Mouse (Mus musculus): ENCODE data around the gene Fam136a. TPM values are rescaled to one million over a fixed set of nuclear protein-coding genes. Genes with fewer than 3 reads are reported as not detected.

Fam136a gene
- total and polyA plus RNA-seq, 3 experiments: 152 to 339 (median 160) TPM

GRCm38 (mm10) chr6:86419239-86419638 is 53.8 kb downstream of the Fam136a start:
- no peak overlapping the region for H3K4me2 ChIP-seq (ENCODE audit: insufficient read depth, low read depth, poor library complexity, severe bottlenecking)
- H3K4me3 ChIP-seq (replicated peaks in 1 of 3; ENCODE audit: low read depth in 2 of 3, low read length in 2 of 3, poor library complexity in 1 of 3): no peak overlapping the region
- dilution Hi-C loops (cut with MboI; ENCODE audit: extremely low pct_ligation_motif_present, extremely low pct_unique_long_range_greater_than_20kb, low sequenced_read_pairs) (no loop called here), in situ Hi-C loops (cut with MboI; ENCODE audit: low pct_ligation_motif_present, low pct_unique_long_range_greater_than_20kb, low sequenced_read_pairs) (no loop called here)
- H3K9me3 ChIP-seq (replicated peaks; ENCODE audit: low read length): no peaks in the 10 kb centered on the region
- H3K36me3 ChIP-seq (replicated peaks in 1 of 2; ENCODE audit: control insufficient read depth in 1 of 2, insufficient read depth in 1 of 2, low read length in 1 of 2): peaks cover 43 to 77% of the 10 kb centered on the region in 2 experiments
- no peaks in the 10 kb centered on the region for H3K4me1 ChIP-seq (ENCODE audit: control insufficient read depth in 1 of 2, insufficient read depth in 2 of 2)
- DNase-seq (ENCODE audit: extremely low read depth): no peak
- no peak for TF ChIP-seq HCFC1 (IDR thresholded peaks at IDR 0.05; ENCODE audit: low read depth, low read length)
- TF ChIP-seq MAZ (IDR thresholded peaks at IDR 0.05; ENCODE audit: low read depth, low read length): no peak
- no peak for TF ChIP-seq ZKSCAN1 (IDR thresholded peaks at IDR 0.05; ENCODE audit: borderline replicate concordance, low read depth, low read length)
- no peak for TF ChIP-seq ELF1 (IDR thresholded peaks at IDR 0.05; ENCODE audit: low read depth, low read length)
- no peak for TF ChIP-seq JUND (conservative IDR thresholded peaks at IDR 0.05; ENCODE audit: low read depth, low read length)
- TF ChIP-seq SMC3 (IDR thresholded peaks at IDR 0.05; ENCODE audit: low read depth, low read length): no peak
- TF ChIP-seq CHD1 (IDR thresholded peaks at IDR 0.05; ENCODE audit: low read depth, low read length): no peak
- no peak for TF ChIP-seq MAX (IDR thresholded peaks at IDR 0.05; ENCODE audit: low read length)
- no peak for TF ChIP-seq POLR2A (IDR thresholded peaks at IDR 0.05; ENCODE audit: low read depth, low read length)
- no peak for TF ChIP-seq ZC3H11A (IDR thresholded peaks at IDR 0.05; ENCODE audit: low read depth, low read length)
- TF ChIP-seq ZNF384 (IDR thresholded peaks at IDR 0.05; ENCODE audit: low read depth, low read length): no peak
- no peak overlapping the region for H3K9ac ChIP-seq (ENCODE audit: insufficient read depth, low read depth)
- H3K27ac ChIP-seq (ENCODE audit: insufficient read depth, low read depth): no peak overlapping the region
- no peaks in the 10 kb centered on the region; the same call in 1 of the 2 replicates for H3K79me2 ChIP-seq (replicated peaks; ENCODE audit: control insufficient read depth, extremely low read depth, insufficient read depth, poor library complexity, severe bottlenecking)
- no peaks in the 10 kb centered on the region for H3K27me3 ChIP-seq (replicated peaks)

Other genes with a start within 250 kb of the Fam136a start
- not detected in 2 replicates for gene Tgfa, start 170.4 kb upstream of the Fam136a start, total RNA-seq (2012; rRNA removed)
- gene Tgfa, start 170.4 kb upstream of the Fam136a start, total RNA-seq (2014; rRNA removed): not detected in 2 replicates
- not detected in 2 replicates for gene Tgfa, start 170.4 kb upstream of the Fam136a start, polyA plus RNA-seq (2012; ENCODE audit: insufficient read length, low read depth)
- 462 and 546 TPM in 2 replicates for gene Snrpg, start 5.7 kb downstream of the Fam136a start, total RNA-seq (2012; rRNA removed)
- 137 and 146 TPM in 2 replicates for gene Snrpg, start 5.7 kb downstream of the Fam136a start, total RNA-seq (2014; rRNA removed)
- gene Snrpg, start 5.7 kb downstream of the Fam136a start, polyA plus RNA-seq (2012; ENCODE audit: insufficient read length, low read depth): 408 and 446 TPM in 2 replicates
- 12.8 and 14.1 TPM in 2 replicates for gene Pcyox1, start 31.5 kb downstream of the Fam136a start, total RNA-seq (2012; rRNA removed)
- 10.7 and 12.9 TPM in 2 replicates for gene Pcyox1, start 31.5 kb downstream of the Fam136a start, total RNA-seq (2014; rRNA removed)
- 8.7 TPM in 2 replicates for gene Pcyox1, start 31.5 kb downstream of the Fam136a start, polyA plus RNA-seq (2012; ENCODE audit: insufficient read length, low read depth)
- 31.8 and 36.8 TPM in 2 replicates for gene Tia1, start 38.6 kb downstream of the Fam136a start, total RNA-seq (2012; rRNA removed)
- gene Tia1, start 38.6 kb downstream of the Fam136a start, total RNA-seq (2014; rRNA removed): 41.4 and 49.1 TPM in 2 replicates
- 34.0 and 36.1 TPM in 2 replicates for gene Tia1, start 38.6 kb downstream of the Fam136a start, polyA plus RNA-seq (2012; ENCODE audit: insufficient read length, low read depth)
- gene Gm44790, start 61.0 kb downstream of the Fam136a start, total RNA-seq (2012; rRNA removed): not detected in 2 replicates
- gene Gm44790, start 61.0 kb downstream of the Fam136a start, total RNA-seq (2014; rRNA removed): not detected in 2 replicates
- gene Gm44790, start 61.0 kb downstream of the Fam136a start, polyA plus RNA-seq (2012; ENCODE audit: insufficient read length, low read depth): not detected in 2 replicates
- 5.2 and 7.1 TPM in 2 replicates for gene C87436, start 72.7 kb downstream of the Fam136a start, total RNA-seq (2012; rRNA removed)
- 8.1 and 8.6 TPM in 2 replicates for gene C87436, start 72.7 kb downstream of the Fam136a start, total RNA-seq (2014; rRNA removed)
- 8.5 and 8.7 TPM in 2 replicates for gene C87436, start 72.7 kb downstream of the Fam136a start, polyA plus RNA-seq (2012; ENCODE audit: insufficient read length, low read depth)
- 68.9 and 81.2 TPM in 2 replicates for gene Pcbp1, start 160.7 kb downstream of the Fam136a start, total RNA-seq (2012; rRNA removed)
- gene Pcbp1, start 160.7 kb downstream of the Fam136a start, total RNA-seq (2014; rRNA removed): 47.3 and 73.0 TPM in 2 replicates
- 318 and 337 TPM in 2 replicates for gene Pcbp1, start 160.7 kb downstream of the Fam136a start, polyA plus RNA-seq (2012; ENCODE audit: insufficient read length, low read depth)

All from CH12.LX (cell line).